Mouse (Mus musculus) kidney, adult 10 weeks (tissue): Measurements from ENCODE around the gene Rsg1. TPM values are rescaled to one million over a fixed set of nuclear protein-coding genes. Genes with fewer than 3 reads are reported as not detected.

Source experiments
- polyA plus RNA-seq: library from polyadenylated mRNA; stranded (reverse); fragments of 350-450 nt; fragmentation: Illumina TruSeq; extraction: RNeasy Lipid Tissue Mini Kit (QIAGEN cat#74804); gene quantifications from one replicate; pipeline ENCODE4 v1.2.3, GENCODE M21; 2014; ENCODE audit warnings: low read depth, low replicate concordance

Gene Rsg1
- not detected for polyA plus RNA-seq

DNA sequence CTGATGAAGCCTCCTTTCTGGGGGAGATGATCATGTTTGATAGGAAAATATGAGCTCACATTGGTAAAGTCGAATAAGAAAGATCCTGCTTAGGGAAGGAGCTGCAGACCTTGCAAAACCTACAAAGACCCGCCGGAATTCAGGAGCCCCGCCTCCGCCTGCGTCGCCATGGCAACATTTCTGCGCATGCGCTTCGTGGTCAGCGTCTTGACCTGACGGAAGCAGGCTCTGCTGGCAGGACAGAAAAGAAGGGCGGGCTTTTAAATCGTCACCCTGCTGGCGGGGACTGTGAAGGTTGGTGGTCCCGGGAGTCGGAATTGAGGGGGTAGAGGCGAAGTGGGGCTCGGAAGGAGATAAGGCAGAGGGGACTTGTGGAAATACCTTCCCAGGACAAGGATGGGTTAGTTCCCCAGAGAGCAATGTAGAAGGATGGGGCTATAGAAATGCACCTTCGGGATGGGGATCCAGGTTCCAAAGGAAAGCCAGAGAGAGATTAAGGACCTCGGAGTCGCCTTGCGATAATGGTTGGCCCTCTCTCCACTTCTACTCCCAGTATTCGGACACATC is at the start of gene Rsg1:
Gene Rsg1, plus strand, starts transcription at position 187 of the 567 bp plus-strand sequence.

DNA sequence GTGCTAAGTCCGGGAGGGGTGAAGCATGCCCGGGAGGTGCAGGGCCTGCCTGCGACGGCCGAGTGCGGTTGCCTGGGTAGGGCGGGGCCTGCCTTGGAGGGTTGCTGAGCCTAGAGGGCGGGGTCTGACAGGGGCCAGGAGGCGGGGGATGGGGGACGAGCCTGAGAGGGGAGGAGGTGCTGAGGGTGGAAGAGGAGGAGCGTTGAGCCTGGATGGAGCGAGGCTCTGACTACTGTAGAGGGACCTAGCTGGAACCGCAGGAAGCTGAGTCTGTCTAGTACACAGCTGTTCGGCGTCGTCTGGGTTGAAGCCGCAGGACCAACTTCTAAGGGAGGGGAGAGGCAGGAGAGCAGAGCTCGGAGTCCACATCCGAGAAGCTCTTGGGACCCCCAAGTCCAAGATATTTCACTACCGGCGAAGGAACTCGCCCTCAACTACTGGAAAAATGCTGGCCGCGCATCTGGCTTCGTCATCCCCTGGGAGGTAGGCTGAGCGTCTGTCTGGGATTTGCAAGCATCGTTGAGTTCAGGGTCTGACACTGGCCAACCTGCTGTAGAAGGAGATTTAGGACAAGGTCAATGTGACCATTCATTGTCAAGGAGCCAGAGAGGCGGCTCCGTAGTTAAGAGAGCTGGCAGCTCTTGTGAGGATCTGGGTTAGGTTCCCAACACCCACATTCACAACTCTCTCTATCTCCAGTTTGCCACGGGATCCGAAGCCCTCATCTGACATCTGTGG is 25.8 kb downstream of the Rsg1 start, which contains the start of gene Arhgef19:
Gene Arhgef19, plus strand, starts transcription at position 112 of the 738 bp plus-strand sequence.

Other genes with a start within 250 kb of the Rsg1 start
- gene Atp13a2, start 227.1 kb upstream of the Rsg1 start, polyA plus RNA-seq, result 0.93 TPM
- gene Mfap2, start 203.5 kb upstream of the Rsg1 start, polyA plus RNA-seq, result not detected
- not detected for gene Crocc, start 153.4 kb upstream of the Rsg1 start, polyA plus RNA-seq
- gene Necap2, start 135.6 kb upstream of the Rsg1 start, polyA plus RNA-seq, result 5.8 TPM
- gene Spata21, start 125.6 kb upstream of the Rsg1 start, polyA plus RNA-seq, result not detected
- gene Szrd1, start 74.2 kb upstream of the Rsg1 start, polyA plus RNA-seq, result 19.0 TPM
- 3.4 TPM for gene Fbxo42, start 66.0 kb upstream of the Rsg1 start, polyA plus RNA-seq
- 0.61 TPM for gene Arhgef19, start 25.5 kb downstream of the Rsg1 start, polyA plus RNA-seq
- 0.12 TPM for gene Epha2, start 87.3 kb downstream of the Rsg1 start, polyA plus RNA-seq
- not detected for gene Fam131c, start 154.3 kb downstream of the Rsg1 start, polyA plus RNA-seq
- 4.0 TPM for gene Clcnka, start 184.8 kb downstream of the Rsg1 start, polyA plus RNA-seq
- gene Clcnkb, start 202.1 kb downstream of the Rsg1 start, polyA plus RNA-seq, result 10.6 TPM
- gene Hspb7, start 206.8 kb downstream of the Rsg1 start, polyA plus RNA-seq, result not detected
- not detected for gene Srarp, start 222.1 kb downstream of the Rsg1 start, polyA plus RNA-seq
- gene Zbtb17, start 230.7 kb downstream of the Rsg1 start, polyA plus RNA-seq, result not detected